Mouse (Mus musculus): ENCODE results near the gene Nectin2. TPM values are rescaled to one million over a fixed set of nuclear protein-coding genes. Genes with fewer than 3 reads are reported as not detected.
"Not testable (repeated sequence)": the region's sequence is repeated elsewhere in the genome, so short reads cannot be mapped to it uniquely, and the experiment has no call there.

Gene Nectin2
- polyA plus RNA-seq, 1 experiment, result 11.4 TPM

DNA sequence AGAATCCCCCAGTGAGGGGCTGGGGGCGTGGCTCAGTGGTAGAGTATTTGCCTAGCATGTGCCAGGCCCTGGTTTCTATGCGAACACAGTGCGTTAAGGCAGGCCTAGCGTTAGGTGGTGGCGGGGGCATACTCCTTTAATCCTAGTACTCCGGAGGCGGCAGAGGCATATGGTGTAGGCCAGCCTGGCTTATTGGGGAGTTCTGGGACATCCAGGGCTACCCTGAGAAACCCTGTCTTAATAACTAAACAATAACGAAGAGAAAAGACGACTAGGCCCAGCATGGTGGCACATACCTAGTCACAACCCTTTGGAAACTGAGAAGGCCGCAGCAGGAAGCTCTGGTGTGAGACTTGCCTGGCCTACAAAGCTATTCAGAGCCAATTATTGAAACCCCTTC lies 62.2 kb downstream of the Nectin2 start:
- Histone ChIP-seq H3K4me3 (ENCODE audit: control insufficient read depth, insufficient read depth, low read length) (no peak overlapping the region), H3K4me1 (replicated peaks; ENCODE audit: control insufficient read depth, insufficient read depth, low read length) (no peaks in the 10 kb centered on the region), H3K27me3 (ENCODE audit: control insufficient read depth, insufficient read depth, low read length) (no peaks in the 10 kb centered on the region), H3K36me3 (ENCODE audit: control insufficient read depth, insufficient read depth, low read length) (no peaks in the 10 kb centered on the region), H3K27ac (ENCODE audit: control insufficient read depth, insufficient read depth, low read length) (no peak overlapping the region)
- WGBS, result 97% methylated on average over 10 of the region's 10 CpGs
- no peak for TF ChIP-seq POLR2A (IDR thresholded peaks at IDR 0.05; ENCODE audit: control insufficient read depth, extremely low read depth, insufficient read depth, low read length, poor library complexity)
- TF ChIP-seq CTCF (IDR thresholded peaks at IDR 0.05; ENCODE audit: borderline replicate concordance, control insufficient read depth, extremely low read depth, insufficient read depth, low read length, poor library complexity), result no peak
- no peak for DNase-seq

DNA sequence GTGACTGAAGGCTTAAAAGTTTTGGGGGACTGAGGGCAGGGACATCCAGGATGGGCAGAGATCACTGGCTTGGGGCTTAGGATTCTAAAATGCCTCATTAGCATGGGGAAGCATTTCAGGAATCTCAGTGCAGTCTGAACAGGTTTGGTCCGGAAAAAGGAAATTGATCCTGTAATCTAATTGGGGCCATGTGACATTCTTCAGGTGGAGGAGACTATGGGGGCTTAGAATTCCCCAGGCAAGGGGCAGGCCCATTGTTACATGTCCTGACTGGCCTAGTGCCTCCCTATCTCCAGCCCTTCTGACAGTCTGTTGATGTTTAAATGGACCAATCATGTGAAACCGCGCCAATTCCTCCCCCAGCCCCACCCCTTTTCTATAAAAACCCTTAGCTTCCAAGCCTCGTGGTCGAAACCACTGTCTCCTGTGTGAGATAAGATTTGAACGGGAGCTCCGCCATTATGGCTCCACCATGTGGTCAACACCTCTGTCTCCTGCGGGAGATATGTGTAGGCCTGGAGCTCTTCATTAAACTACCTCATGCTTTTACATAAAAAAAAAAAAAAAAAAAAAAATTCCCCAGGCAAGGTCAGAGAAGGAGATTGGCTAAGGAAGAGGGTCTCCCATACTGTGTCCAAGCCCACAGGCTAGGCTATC lies 63.2 kb downstream of the Nectin2 start:
- WGBS, result 71% methylated on average over 8 of the region's 8 CpGs
- H3K27ac ChIP-seq (ENCODE audit: control insufficient read depth, insufficient read depth, low read length); H3K36me3 ChIP-seq (ENCODE audit: control insufficient read depth, insufficient read depth, low read length); DNase-seq; H3K27me3 ChIP-seq (ENCODE audit: control insufficient read depth, insufficient read depth, low read length); H3K4me1 ChIP-seq (replicated peaks; ENCODE audit: control insufficient read depth, insufficient read depth, low read length); H3K4me3 ChIP-seq (ENCODE audit: control insufficient read depth, insufficient read depth, low read length): not testable (repeated sequence)

DNA sequence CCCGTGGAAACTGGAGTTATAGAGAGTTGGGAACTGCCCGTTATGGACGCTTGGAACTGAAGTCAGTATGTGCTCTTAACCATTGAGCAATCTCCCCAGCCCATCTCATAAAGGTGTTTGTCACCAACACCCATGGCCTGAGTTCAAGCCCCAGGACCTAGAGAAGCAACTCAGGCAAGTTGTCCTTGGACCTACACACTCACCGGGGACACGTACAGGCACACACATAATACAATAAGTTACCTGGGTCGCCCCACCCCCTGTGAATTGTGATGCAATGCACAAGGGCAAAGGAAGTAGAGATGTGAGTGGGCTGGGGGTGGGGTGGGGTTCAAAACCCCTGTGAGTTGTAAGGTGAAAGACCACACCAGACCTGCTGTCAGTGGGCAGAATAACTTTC lies 63.8 kb downstream of the Nectin2 start:
- Histone ChIP-seq H3K4me3 (ENCODE audit: control insufficient read depth, insufficient read depth, low read length) (no peak overlapping the region), H3K36me3 (ENCODE audit: control insufficient read depth, insufficient read depth, low read length) (no peaks in the 10 kb centered on the region), H3K27me3 (ENCODE audit: control insufficient read depth, insufficient read depth, low read length) (no peaks in the 10 kb centered on the region), H3K4me1 (replicated peaks; ENCODE audit: control insufficient read depth, insufficient read depth, low read length) (no peaks in the 10 kb centered on the region), H3K27ac (ENCODE audit: control insufficient read depth, insufficient read depth, low read length) (no peak overlapping the region)
- 92% methylated on average over 6 of the region's 6 CpGs for WGBS
- TF ChIP-seq POLR2A (IDR thresholded peaks at IDR 0.05; ENCODE audit: control insufficient read depth, extremely low read depth, insufficient read depth, low read length, poor library complexity), result no peak
- TF ChIP-seq CTCF (IDR thresholded peaks at IDR 0.05; ENCODE audit: borderline replicate concordance, control insufficient read depth, extremely low read depth, insufficient read depth, low read length, poor library complexity), result no peak
- no peak for DNase-seq

DNA sequence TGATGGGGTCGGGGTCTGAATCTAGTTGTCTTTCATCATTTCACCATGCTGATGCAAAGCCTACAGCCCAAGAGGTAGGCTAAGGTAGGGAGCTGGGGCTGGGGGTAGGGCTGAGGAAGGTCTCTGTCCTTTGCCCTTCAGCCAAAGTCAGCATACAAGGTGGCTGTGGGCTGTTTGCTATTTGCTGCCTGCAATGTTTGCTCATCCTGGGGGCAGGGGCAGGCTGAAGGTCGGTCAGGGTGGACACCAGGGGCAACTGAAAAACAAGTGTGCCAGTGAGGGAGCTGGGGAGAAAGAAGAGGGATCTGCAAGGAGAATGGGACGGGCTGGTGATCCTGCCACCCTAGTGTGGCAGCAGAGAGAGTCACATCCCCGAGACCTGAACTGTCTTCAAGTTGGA lies 64.9 kb downstream of the Nectin2 start:
- H3K27me3 ChIP-seq (ENCODE audit: control insufficient read depth, insufficient read depth, low read length), result no peaks in the 10 kb centered on the region
- 82% methylated on average over 4 of the region's 4 CpGs for WGBS

GRCm38 (mm10) chr7:19683771-19684201 lies 66.5 kb downstream of the Nectin2 start:
- Histone ChIP-seq H3K27me3 (ENCODE audit: control insufficient read depth, insufficient read depth, low read length) (no peaks in the 10 kb centered on the region), H3K36me3 (ENCODE audit: control insufficient read depth, insufficient read depth, low read length) (no peaks in the 10 kb centered on the region), H3K27ac (ENCODE audit: control insufficient read depth, insufficient read depth, low read length) (no peak overlapping the region), H3K4me3 (ENCODE audit: control insufficient read depth, insufficient read depth, low read length) (no peak overlapping the region), H3K4me1 (replicated peaks; ENCODE audit: control insufficient read depth, insufficient read depth, low read length) (no peaks in the 10 kb centered on the region)
- no peak for DNase-seq
- TF ChIP-seq CTCF (IDR thresholded peaks at IDR 0.05; ENCODE audit: borderline replicate concordance, control insufficient read depth, extremely low read depth, insufficient read depth, low read length, poor library complexity) (no peak), POLR2A (IDR thresholded peaks at IDR 0.05; ENCODE audit: control insufficient read depth, extremely low read depth, insufficient read depth, low read length, poor library complexity) (no peak)
- 96% methylated on average over 6 of the region's 6 CpGs for WGBS

More for the DNA sequence above, 64.9 kb downstream of the Nectin2 start:
- Histone ChIP-seq H3K4me1 (replicated peaks; ENCODE audit: control insufficient read depth, insufficient read depth, low read length) (no peaks in the 10 kb centered on the region), H3K36me3 (ENCODE audit: control insufficient read depth, insufficient read depth, low read length) (no peaks in the 10 kb centered on the region), H3K27ac (ENCODE audit: control insufficient read depth, insufficient read depth, low read length) (no peak overlapping the region), H3K4me3 (ENCODE audit: control insufficient read depth, insufficient read depth, low read length) (no peak overlapping the region)
- DNase-seq, result no peak
- TF ChIP-seq POLR2A (IDR thresholded peaks at IDR 0.05; ENCODE audit: control insufficient read depth, extremely low read depth, insufficient read depth, low read length, poor library complexity) (no peak), CTCF (IDR thresholded peaks at IDR 0.05; ENCODE audit: borderline replicate concordance, control insufficient read depth, extremely low read depth, insufficient read depth, low read length, poor library complexity) (no peak)

GRCm38 (mm10) chr7:19682979-19683378 lies 67.3 kb downstream of the Nectin2 start:
- Histone ChIP-seq H3K4me1 (replicated peaks; ENCODE audit: control insufficient read depth, insufficient read depth, low read length) (no peaks in the 10 kb centered on the region), H3K4me3 (ENCODE audit: control insufficient read depth, insufficient read depth, low read length) (no peak overlapping the region), H3K27me3 (ENCODE audit: control insufficient read depth, insufficient read depth, low read length) (no peaks in the 10 kb centered on the region), H3K36me3 (ENCODE audit: control insufficient read depth, insufficient read depth, low read length) (no peaks in the 10 kb centered on the region), H3K27ac (ENCODE audit: control insufficient read depth, insufficient read depth, low read length) (no peak overlapping the region)
- no peak for TF ChIP-seq POLR2A (IDR thresholded peaks at IDR 0.05; ENCODE audit: control insufficient read depth, extremely low read depth, insufficient read depth, low read length, poor library complexity)
- TF ChIP-seq CTCF (IDR thresholded peaks at IDR 0.05; ENCODE audit: borderline replicate concordance, control insufficient read depth, extremely low read depth, insufficient read depth, low read length, poor library complexity), result no peak
- WGBS, result 44% methylated on average over 3 of the region's 3 CpGs
- no peak for DNase-seq

- no peaks in the 10 kb centered on the region for H3K36me3 ChIP-seq (ENCODE audit: control insufficient read depth, insufficient read depth, low read length)
- no peak for TF ChIP-seq CTCF (IDR thresholded peaks at IDR 0.05; ENCODE audit: borderline replicate concordance, control insufficient read depth, extremely low read depth, insufficient read depth, low read length, poor library complexity)
- TF ChIP-seq POLR2A (IDR thresholded peaks at IDR 0.05; ENCODE audit: control insufficient read depth, extremely low read depth, insufficient read depth, low read length, poor library complexity), result no peak
- H3K4me3 ChIP-seq (ENCODE audit: control insufficient read depth, insufficient read depth, low read length), result no peak within 1 kb of the TSS
- no peak within 1 kb of the TSS for H3K27ac ChIP-seq (ENCODE audit: control insufficient read depth, insufficient read depth, low read length)
- H3K4me1 ChIP-seq (replicated peaks; ENCODE audit: control insufficient read depth, insufficient read depth, low read length), result no peaks in the 10 kb centered on the region
- H3K27me3 ChIP-seq (ENCODE audit: control insufficient read depth, insufficient read depth, low read length), result no peaks in the 10 kb centered on the region
- WGBS, result 82% methylated on average over 8 of the region's 8 CpGs
- DNase-seq, result no peak
Observed at GRCm38 (mm10) chr7:19681202-19681694, 69.0 kb downstream of the Nectin2 start, which contains the start of the genes Gm44805 and Apoc4. Gene Gm44805 (minus strand): TSS chr7:19681423. Gene Apoc4 (minus strand): TSS chr7:19681479.
